Mouse (Mus musculus) C2C12 (cell line): ENCODE results near the gene 1600014C23Rik. TPM values are rescaled to one million over a fixed set of nuclear protein-coding genes. Genes with fewer than 3 reads are reported as not detected.

Source experiments
- H3K27me3 ChIP-seq: one replicate; pipeline ENCODE4 v1.6.1; 2011; ENCODE audit not compliant: control insufficient read depth, insufficient read depth, insufficient read length
- H3K36me3 ChIP-seq: one replicate; pipeline ENCODE4 v1.6.1; 2011; ENCODE audit not compliant: control insufficient read depth, insufficient read depth
- H3K4me3 ChIP-seq: one replicate; pipeline ENCODE4 v1.5.1; 2011; ENCODE audit warnings: mild to moderate bottlenecking, control low read depth; ENCODE audit not compliant: poor library complexity, insufficient read depth, severe bottlenecking
- H3K79me2 ChIP-seq: one replicate; pipeline ENCODE4 v1.6.1; 2011; ENCODE audit not compliant: control insufficient read depth, insufficient read depth
- H3K79me3 ChIP-seq: one replicate; pipeline ENCODE4 v1.6.1; 2011; ENCODE audit warnings: low read depth, control low read depth
- H3ac ChIP-seq: one replicate; pipeline ENCODE3; 2011; ENCODE audit warnings: low read depth; ENCODE audit not compliant: control insufficient read depth, insufficient read length
- CEBPB ChIP-seq: IDR thresholded peaks from one replicate; pipeline ENCODE4 v1.6.1; 2011; ENCODE audit warnings: low read depth, mild to moderate bottlenecking, control low read depth, moderate library complexity
- CTCF ChIP-seq: IDR thresholded peaks from one replicate; pipeline ENCODE4 v1.5.1; 2011; ENCODE audit not compliant: control insufficient read depth, insufficient read depth, insufficient read length
- FOSL1 ChIP-seq: IDR thresholded peaks from one replicate; pipeline ENCODE4 v1.8.0; 2011; ENCODE audit warnings: mild to moderate bottlenecking, low read length; ENCODE audit not compliant: poor library complexity, insufficient read depth, severe bottlenecking
- MAX ChIP-seq: IDR thresholded peaks from one replicate; pipeline ENCODE4 v1.6.1; 2011; ENCODE audit warnings: mild to moderate bottlenecking, control low read depth
- MYOD1 ChIP-seq: IDR thresholded peaks from one replicate; pipeline ENCODE4 v1.6.1; 2011; ENCODE audit warnings: low read depth; ENCODE audit not compliant: control insufficient read depth, insufficient read length
- MYOG ChIP-seq: IDR thresholded peaks from one replicate; pipeline ENCODE4 v1.6.1; 2011; ENCODE audit not compliant: control insufficient read depth, insufficient read length; ENCODE audit errors: extremely low read depth
- USF1 ChIP-seq: IDR thresholded peaks from one replicate; pipeline ENCODE4 v1.6.1; 2011; ENCODE audit warnings: low read depth, mild to moderate bottlenecking, control low read depth, moderate library complexity
- long read RNA-seq, 2 experiments: library from polyadenylated mRNA; unstranded; transcript quantifications; one replicate each; pipeline ENCODE4 v2.0.0; 2019 to 2020
- polyA plus RNA-seq: library from polyadenylated mRNA; unstranded; fragments of >200 nt; fragmentation: generic; extraction: Trizol; gene quantifications from one replicate; pipeline ENCODE4 v1.2.1, GENCODE M21; 2012; ENCODE audit warnings: missing spikeins

Gene 1600014C23Rik
- not detected for polyA plus RNA-seq
- long read RNA-seq, experiment 1, result 0 reads
- long read RNA-seq, experiment 2, partial matches to known transcripts, result 0 of 1 reads
- long read RNA-seq, experiment 2, other reads (novel, unspliced or antisense), result 1 of 1 reads

- TF ChIP-seq MAX (no peak), USF1 (no peak), CEBPB (no peak), FOSL1 (no peak), MYOD1 (no peak), MYOG (no peak), CTCF (no peak)
- H3K27me3 ChIP-seq, result no peaks in the 10 kb centered on the region
- no peaks in the 10 kb centered on the region for H3K79me3 ChIP-seq
- H3ac ChIP-seq, result peak within 1 kb of the TSS; percentile 27
- no peak within 1 kb of the TSS for H3K4me3 ChIP-seq
- H3K79me2 ChIP-seq, result no peaks in the 10 kb centered on the region
- no peaks in the 10 kb centered on the region for H3K36me3 ChIP-seq
Observed at GRCm38 (mm10) chr17:45733735-45734301, at the start of gene 1600014C23Rik. TSS of gene 1600014C23Rik (minus strand) at chr17:45733844.

GRCm38 (mm10) chr17:45778446-45778845 is 44.8 kb upstream of the 1600014C23Rik start:
- TF ChIP-seq CTCF (no peak), MAX (no peak), CEBPB (no peak), USF1 (no peak), MYOD1 (no peak)
- Histone ChIP-seq H3K27me3 (no peaks in the 10 kb centered on the region), H3ac (no peak overlapping the region), H3K4me3 (no peak overlapping the region), H3K79me3 (no peaks in the 10 kb centered on the region), H3K36me3 (no peaks in the 10 kb centered on the region), H3K79me2 (no peaks in the 10 kb centered on the region)

GRCm38 (mm10) chr17:45777431-45777830 is 43.8 kb upstream of the 1600014C23Rik start:
- Histone ChIP-seq H3K27me3 (no peaks in the 10 kb centered on the region), H3ac (no peak overlapping the region), H3K36me3 (no peaks in the 10 kb centered on the region), H3K79me2 (no peaks in the 10 kb centered on the region), H3K4me3 (no peak overlapping the region), H3K79me3 (no peaks in the 10 kb centered on the region)
- TF ChIP-seq FOSL1 (no peak), MAX (no peak), CEBPB (no peak), CTCF (no peak), USF1 (no peak), MYOD1 (no peak), MYOG (no peak)

- no peaks in the 10 kb centered on the region for H3K36me3 ChIP-seq
- no peaks in the 10 kb centered on the region for H3K79me2 ChIP-seq
- no peak overlapping the region for H3K4me3 ChIP-seq
- no peaks in the 10 kb centered on the region for H3K79me3 ChIP-seq
- no peaks in the 10 kb centered on the region for H3K27me3 ChIP-seq
- TF ChIP-seq MYOD1 (no peak), FOSL1 (no peak), CTCF (no peak), USF1 (no peak), CEBPB (no peak), MYOG (no peak), MAX (no peak)
- H3ac ChIP-seq, result no peak overlapping the region
Observed at GRCm38 (mm10) chr17:45776185-45776584, 42.5 kb upstream of the 1600014C23Rik start.

- Histone ChIP-seq H3K4me3 (no peak overlapping the region), H3K36me3 (no peaks in the 10 kb centered on the region), H3K27me3 (no peaks in the 10 kb centered on the region), H3ac (no peak overlapping the region), H3K79me3 (no peaks in the 10 kb centered on the region), H3K79me2 (no peaks in the 10 kb centered on the region)
- TF ChIP-seq MAX (no peak), CTCF (no peak), MYOD1 (no peak), USF1 (no peak), MYOG (no peak), CEBPB (no peak), FOSL1 (no peak)
Observed at GRCm38 (mm10) chr17:45775468-45775867, 41.8 kb upstream of the 1600014C23Rik start.

GRCm38 (mm10) chr17:45772566-45772965 is 38.9 kb upstream of the 1600014C23Rik start:
- Histone ChIP-seq H3K36me3 (no peaks in the 10 kb centered on the region), H3K4me3 (no peak overlapping the region), H3K79me3 (no peaks in the 10 kb centered on the region), H3K27me3 (no peaks in the 10 kb centered on the region), H3ac (no peak overlapping the region), H3K79me2 (no peaks in the 10 kb centered on the region)
- TF ChIP-seq USF1 (no peak), CEBPB (no peak), MAX (no peak), MYOD1 (no peak), CTCF (no peak), MYOG (no peak), FOSL1 (no peak)
